Mouse (Mus musculus): ENCODE data around the gene Tjp3. TPM values are rescaled to one million over a fixed set of nuclear protein-coding genes. Genes with fewer than 3 reads are reported as not detected.

Tjp3 gene
- polyA plus RNA-seq, 1 experiment from 2014 or later: 9.7 TPM

DNA sequence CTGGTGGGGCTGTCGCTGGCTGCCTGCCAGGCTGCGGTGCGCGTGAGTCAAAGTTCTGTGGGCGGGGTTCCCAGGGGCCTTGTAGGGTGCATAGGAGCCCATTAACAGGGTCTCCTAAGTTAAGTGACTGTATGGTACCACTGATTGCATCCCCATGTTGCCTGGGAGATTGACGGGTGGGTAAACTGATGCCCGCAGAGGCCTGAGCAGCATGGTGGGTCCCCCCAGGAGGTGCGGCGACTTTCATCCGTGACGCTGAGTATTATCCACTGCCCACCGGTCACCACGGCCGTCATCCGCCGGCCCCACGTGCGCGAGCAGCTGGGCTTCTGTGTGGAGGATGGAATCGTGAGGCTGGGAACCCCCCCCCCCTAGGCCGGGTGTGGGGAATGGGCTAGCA lies 19.0 kb downstream of the Tjp3 start:
- Histone ChIP-seq H3K9ac (no peak overlapping the region), H3K27me3 (no peaks in the 10 kb centered on the region), H3K4me2 (no peak overlapping the region), H3K4me3 (replicated peaks) (no peak overlapping the region), H3K4me1 (peaks cover 10% of the 10 kb centered on the region), H3K36me3 (replicated peaks) (peaks cover 40% of the 10 kb centered on the region), H3K9me3 (0 out of 2 replicates have a peak, but pooled peaks cover 3% of the 10 kb centered on the region), H3K27ac (no peak overlapping the region)
- WGBS: 96% methylated on average over 21 of the region's 21 CpGs
- ATAC-seq (ENCODE audit: low FRiP score): no peak

DNA sequence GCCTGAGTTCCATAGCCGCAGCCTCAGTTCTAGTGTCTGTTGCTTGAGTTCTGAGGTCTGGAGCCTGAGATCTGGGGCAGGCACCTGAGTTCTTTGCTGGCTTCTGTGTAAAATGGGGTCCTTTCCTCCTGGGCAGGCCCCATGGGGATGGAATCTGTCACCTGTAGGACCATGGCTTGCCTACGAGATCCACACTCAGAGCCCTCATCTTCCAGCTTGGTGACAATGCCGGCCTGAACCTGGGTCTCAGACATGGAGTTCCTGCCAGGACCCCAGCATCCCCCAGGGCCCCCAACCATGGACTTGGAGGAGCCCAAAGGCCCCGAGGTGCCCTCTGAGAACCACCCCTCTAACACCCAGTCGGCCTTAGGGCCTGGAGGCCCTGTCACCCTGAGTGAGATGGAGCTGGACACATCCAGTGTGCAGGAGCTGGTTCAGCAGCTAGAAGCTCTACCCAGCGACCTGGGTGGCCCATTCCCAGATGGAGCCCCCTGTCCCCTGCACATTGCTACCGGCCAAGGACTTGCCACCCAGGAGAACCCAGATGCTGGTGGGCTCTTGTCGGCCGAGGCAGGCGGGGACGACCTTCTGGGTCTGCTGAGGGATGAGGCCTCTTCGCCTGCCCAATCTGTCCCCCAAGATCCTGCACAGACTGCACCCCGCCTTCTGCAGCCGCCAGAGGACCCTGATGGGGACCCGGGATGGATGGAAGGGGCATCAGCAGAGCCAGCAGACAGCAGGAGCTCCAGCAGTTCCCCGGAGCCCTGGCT lies 22.6 kb downstream of the Tjp3 start:
- Histone ChIP-seq H3K9ac (peak overlapping the region; percentile 69), H3K27ac (no peak overlapping the region), H3K36me3 (replicated peaks) (peaks cover 51% of the 10 kb centered on the region), H3K4me1 (peaks cover 19% of the 10 kb centered on the region), H3K4me3 (replicated peaks) (peak overlapping the region; percentile 51), H3K27me3 (no peaks in the 10 kb centered on the region), H3K9me3 (no peaks in the 10 kb centered on the region), H3K4me2 (peak overlapping the region; percentile 53)
- ATAC-seq (ENCODE audit: low FRiP score): no peak
- WGBS: 85% methylated on average over 16 of the region's 16 CpGs

DNA sequence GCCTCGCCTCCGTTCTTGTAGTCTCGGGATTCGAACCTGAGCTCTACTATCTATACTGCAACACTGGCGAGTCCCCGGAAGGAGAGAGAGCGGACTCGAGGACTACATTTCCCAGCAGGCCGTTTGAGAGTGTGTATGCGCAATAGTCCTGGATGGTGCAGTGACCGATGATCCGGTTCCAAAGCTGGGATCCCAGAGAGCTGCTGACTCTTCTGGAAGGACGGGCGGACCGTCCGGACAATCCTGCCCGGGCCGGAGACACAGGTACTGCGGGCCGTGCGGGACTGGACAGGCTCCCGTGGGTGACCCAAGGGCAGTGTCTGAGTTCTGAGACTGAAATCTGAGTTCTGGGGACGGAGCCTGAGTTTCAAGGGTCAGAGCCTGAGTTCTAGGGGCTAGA lies 23.3 kb downstream of the Tjp3 start:
- H3K36me3 ChIP-seq (replicated peaks): peaks cover 51% of the 10 kb centered on the region
- peak; percentile 53 for ATAC-seq (ENCODE audit: low FRiP score)
- WGBS: 7% methylated on average over 23 of the region's 23 CpGs

DNA sequence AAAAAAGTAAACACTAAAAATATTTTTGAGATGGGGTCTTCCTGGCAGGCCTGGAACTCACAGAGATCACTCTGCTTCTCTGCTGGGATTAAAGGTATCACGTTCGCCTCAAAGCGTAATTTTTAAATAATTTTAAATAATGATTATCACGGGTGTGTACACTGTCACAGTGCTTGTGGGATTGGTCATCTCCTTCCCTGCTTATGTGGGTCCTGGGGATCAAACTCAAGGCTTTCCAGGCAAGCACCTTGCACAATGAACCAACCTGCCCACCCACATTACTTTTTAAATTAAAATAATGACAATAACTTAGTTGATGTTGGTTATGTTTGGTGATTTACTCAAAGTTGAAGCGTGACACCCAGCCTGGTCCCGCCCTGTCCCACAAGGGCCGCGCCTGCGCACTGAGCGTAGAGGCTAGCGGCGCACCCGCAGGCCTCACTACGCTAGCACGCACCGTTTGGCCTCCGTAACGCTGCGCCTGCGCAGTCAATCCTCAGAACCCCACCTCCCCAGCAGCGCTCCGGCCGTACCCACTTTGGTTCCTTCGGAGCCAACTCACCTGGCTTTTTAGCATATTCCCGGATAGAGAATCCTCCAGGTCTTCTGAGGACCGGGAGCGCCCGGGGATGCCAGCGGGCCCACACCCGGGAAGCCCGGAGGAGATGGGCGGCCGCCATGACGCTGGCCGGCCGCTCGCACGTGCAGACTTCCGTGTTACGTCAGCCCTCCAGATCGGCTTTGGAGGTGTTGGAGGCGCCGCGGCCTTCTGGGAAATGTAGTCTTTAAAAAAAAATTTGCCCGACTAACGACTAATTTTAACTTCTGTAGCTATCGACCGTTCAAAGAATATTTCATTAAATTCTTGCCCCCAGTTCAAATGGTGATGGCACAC lies 24.9 kb downstream of the Tjp3 start, which contains the start of the genes Mrpl54 and Apba3:
Gene Mrpl54 (minus strand): TSS at position 724 of the 895 bp plus-strand sequence.
Gene Apba3 (plus strand): TSS at position 750 of the 895 bp plus-strand sequence.
- H3K9me3 ChIP-seq: no peaks in the 10 kb centered on the region
- peaks cover 46% of the 10 kb centered on the region for H3K36me3 ChIP-seq (replicated peaks)
- H3K27ac ChIP-seq: peak within 1 kb of the TSS; percentile 78
- H3K4me1 ChIP-seq: peaks cover 19% of the 10 kb centered on the region
- WGBS: under 1% methylated on average over 48 of the region's 48 CpGs
- ATAC-seq (ENCODE audit: low FRiP score): peak; percentile 94
- no peaks in the 10 kb centered on the region for H3K27me3 ChIP-seq
- peak within 1 kb of the TSS; percentile 68 for H3K9ac ChIP-seq
- H3K4me3 ChIP-seq (replicated peaks): peak within 1 kb of the TSS; percentile 67
- H3K4me2 ChIP-seq: peak within 1 kb of the TSS; percentile 69

More for the DNA sequence above, 23.3 kb downstream of the Tjp3 start:
- Histone ChIP-seq H3K4me3 (replicated peaks) (peak overlapping the region; percentile 51), H3K27ac (no peak overlapping the region), H3K27me3 (no peaks in the 10 kb centered on the region), H3K4me2 (peak overlapping the region; percentile 53), H3K4me1 (peaks cover 19% of the 10 kb centered on the region), H3K9ac (peak overlapping the region; percentile 69), H3K9me3 (no peaks in the 10 kb centered on the region)

DNA sequence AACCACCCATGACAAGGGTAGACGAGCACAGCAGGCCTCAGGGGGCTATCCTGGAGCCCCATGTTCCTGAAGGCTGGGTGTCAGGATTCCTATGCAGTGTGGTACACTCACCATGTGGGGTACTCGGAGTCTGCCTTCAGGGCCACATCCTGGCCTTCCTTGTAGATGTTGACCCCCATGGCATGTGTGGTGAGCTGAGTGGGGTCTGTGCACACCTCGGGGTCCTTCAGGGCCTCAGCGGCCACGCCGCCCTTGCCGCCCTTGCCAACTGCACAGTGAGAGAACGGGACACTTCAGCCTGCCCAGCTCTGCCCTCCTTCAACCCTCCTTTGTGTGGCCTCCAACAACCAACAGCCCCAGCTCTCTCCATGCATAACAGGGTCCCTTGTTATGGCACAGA lies 25.8 kb downstream of the Tjp3 start:
- Histone ChIP-seq H3K9ac (no peak overlapping the region), H3K27me3 (no peaks in the 10 kb centered on the region; the same call in 1 of the 2 replicates), H3K4me3 (replicated peaks) (peak overlapping the region; percentile 67), H3K27ac (no peak overlapping the region), H3K36me3 (replicated peaks) (peaks cover 46% of the 10 kb centered on the region), H3K9me3 (no peaks in the 10 kb centered on the region; the same call in 1 of the 2 replicates), H3K4me1 (peaks cover 19% of the 10 kb centered on the region), H3K4me2 (peak overlapping the region; percentile 69)
- ATAC-seq (ENCODE audit: low FRiP score): peak; percentile 6; the same call in 1 of the 2 replicates
- 94% methylated on average over 8 of the region's 8 CpGs for WGBS

DNA sequence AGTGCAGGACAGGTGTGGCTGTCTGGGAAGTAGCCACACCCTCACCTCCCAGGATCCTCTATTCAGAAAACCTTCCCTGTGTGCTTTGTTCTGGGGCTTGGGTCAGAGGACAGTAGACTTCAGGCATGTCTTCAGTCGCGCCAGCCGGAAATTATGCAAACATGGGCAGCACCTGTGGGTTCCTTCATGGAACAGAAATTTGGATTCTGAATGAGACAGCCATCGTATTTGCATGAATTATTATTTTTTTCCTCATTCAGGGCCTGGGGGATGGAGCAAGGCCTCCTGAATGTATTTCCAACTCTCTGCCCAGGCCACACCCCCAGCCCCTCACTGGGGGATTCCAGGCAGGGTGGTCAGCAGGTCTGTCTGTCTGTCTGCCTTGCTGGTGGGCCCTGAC lies 30.4 kb downstream of the Tjp3 start:
- no peak overlapping the region for H3K9ac ChIP-seq
- H3K9me3 ChIP-seq: no peaks in the 10 kb centered on the region; the same call in 1 of the 2 replicates
- no peak for ATAC-seq (ENCODE audit: low FRiP score)
- peaks cover 45% of the 10 kb centered on the region for H3K36me3 ChIP-seq (replicated peaks)
- no peak overlapping the region for H3K4me3 ChIP-seq (replicated peaks)
- peaks cover 43% of the 10 kb centered on the region for H3K27me3 ChIP-seq
- H3K4me1 ChIP-seq: peaks cover 33% of the 10 kb centered on the region
- WGBS: 94% methylated on average over 4 of the region's 4 CpGs
- H3K27ac ChIP-seq: no peak overlapping the region
- no peak overlapping the region for H3K4me2 ChIP-seq

DNA sequence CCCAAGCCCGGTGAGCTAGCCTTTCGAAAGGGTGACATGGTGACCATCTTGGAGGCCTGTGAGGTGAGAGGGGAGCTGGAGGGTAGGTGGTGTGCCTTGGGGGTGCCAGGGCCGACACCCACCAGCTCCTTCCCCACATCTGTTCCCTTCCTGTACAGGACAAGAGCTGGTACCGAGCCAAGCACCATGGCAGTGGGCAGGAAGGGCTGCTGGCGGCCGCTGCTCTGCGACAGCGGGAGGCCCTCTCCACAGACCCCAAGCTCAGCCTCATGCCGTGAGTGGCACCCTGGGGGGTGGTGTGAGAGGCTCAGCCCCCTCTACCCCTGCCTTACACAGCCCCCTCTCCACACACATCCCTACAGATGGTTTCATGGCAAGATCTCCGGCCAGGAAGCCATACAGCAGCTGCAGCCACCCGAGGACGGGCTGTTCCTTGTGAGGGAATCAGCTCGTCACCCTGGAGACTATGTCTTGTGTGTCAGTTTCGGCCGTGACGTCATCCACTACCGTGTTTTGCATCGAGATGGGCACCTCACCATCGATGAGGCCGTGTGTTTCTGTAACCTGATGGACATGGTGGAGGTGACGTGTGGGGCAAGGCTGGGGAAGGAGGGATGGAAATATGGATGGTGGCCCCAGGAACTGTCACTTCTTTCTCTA lies 32.0 kb downstream of the Tjp3 start:
- peak overlapping the region; percentile 29; the same call in 1 of the 2 replicates for H3K9ac ChIP-seq
- H3K9me3 ChIP-seq: no peaks in the 10 kb centered on the region; the same call in 1 of the 2 replicates
- H3K4me3 ChIP-seq (replicated peaks): no peak overlapping the region
- no peak for ATAC-seq (ENCODE audit: low FRiP score)
- peaks cover 33% of the 10 kb centered on the region for H3K36me3 ChIP-seq (replicated peaks)
- peaks cover 57% of the 10 kb centered on the region for H3K27me3 ChIP-seq
- WGBS: 56% methylated on average over 21 of the region's 21 CpGs
- H3K4me1 ChIP-seq: peaks cover 24% of the 10 kb centered on the region
- no peak overlapping the region for H3K27ac ChIP-seq
- no peak overlapping the region for H3K4me2 ChIP-seq

DNA sequence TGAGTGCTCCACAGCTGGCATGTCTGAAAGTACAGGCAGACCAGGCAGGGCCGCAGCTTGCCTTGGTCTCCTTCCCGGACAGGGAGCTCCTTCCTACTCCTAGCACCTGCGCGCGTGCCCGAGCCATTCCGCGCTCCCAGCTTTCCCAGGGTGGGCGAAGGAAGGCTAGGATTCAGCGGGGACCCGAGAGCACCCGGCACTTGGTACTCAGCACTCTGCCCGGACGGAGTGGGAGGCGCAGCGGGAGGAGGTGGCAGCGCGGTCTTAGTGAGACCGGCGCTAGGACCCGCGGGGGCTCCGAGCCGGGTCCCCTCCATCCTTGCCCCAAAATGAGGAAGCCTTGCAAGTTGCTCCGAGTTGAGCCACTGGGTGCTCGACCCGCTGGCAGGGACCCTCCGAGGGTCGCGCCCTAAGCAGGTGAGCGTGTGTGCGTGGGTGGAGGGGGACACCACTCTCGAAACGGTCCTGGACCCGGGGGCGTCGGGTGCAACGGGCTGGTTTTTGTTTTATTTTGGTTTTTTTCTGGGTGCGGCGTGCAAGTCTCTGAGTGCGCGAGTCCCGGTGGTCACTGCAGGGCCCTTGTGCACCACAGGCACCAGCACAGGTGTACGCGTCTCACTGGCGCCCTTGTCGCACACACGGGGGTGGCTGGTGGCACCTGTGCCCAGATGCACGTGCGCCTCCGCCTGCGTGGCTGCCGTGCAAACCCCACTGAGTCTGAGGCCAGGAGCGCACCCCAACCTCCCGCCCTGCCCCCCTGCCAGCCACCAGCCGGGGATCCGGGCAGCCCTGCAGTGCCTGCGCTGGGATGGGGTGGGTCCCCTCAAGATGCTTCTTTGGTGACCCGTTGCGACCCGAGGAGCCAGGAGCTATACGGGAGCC lies 34.0 kb downstream of the Tjp3 start:
- peaks cover 13% of the 10 kb centered on the region for H3K36me3 ChIP-seq (replicated peaks)
- H3K27me3 ChIP-seq: peaks cover 76% of the 10 kb centered on the region
- H3K4me2 ChIP-seq: peak overlapping the region; percentile 81
- ATAC-seq (ENCODE audit: low FRiP score): no peak; the same call in 1 of the 2 replicates
- H3K9ac ChIP-seq: peak overlapping the region; percentile 61
- peaks cover 30% of the 10 kb centered on the region for H3K4me1 ChIP-seq
- no peaks in the 10 kb centered on the region; the same call in 1 of the 2 replicates for H3K9me3 ChIP-seq
- H3K4me3 ChIP-seq (replicated peaks): peak overlapping the region; percentile 48
- WGBS: 1% methylated on average over 62 of the region's 62 CpGs
- no peak overlapping the region for H3K27ac ChIP-seq

DNA sequence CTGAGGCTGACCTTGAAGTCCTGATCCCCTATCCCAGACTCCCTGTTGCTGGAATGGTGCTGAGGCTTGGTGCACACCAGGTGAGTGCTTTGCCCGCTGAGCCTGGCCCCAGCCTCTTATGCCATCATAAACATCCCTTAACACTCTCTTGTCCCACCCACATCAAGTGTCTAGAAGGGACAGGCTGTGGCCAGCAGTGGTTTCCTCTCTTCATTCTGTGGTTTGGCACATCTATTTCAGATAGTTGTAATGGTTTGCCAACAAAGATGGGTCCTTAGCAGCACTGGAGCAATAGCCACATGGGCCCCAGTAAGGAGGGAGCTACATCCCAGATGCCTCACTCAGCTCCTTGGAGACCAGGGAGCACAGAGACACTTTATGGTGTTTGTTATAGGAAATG lies 36.5 kb downstream of the Tjp3 start:
- 59% methylated on average over 1 of the region's 1 CpGs for WGBS
- H3K4me2 ChIP-seq: no peak overlapping the region
- no peak for ATAC-seq (ENCODE audit: low FRiP score)
- no peak overlapping the region for H3K27ac ChIP-seq
- no peak overlapping the region for H3K4me3 ChIP-seq (replicated peaks)
- H3K9ac ChIP-seq: no peak overlapping the region
- peaks cover 29% of the 10 kb centered on the region for H3K4me1 ChIP-seq
- peaks cover 91% of the 10 kb centered on the region for H3K27me3 ChIP-seq
- no peaks in the 10 kb centered on the region for H3K36me3 ChIP-seq (replicated peaks)
- H3K9me3 ChIP-seq: no peaks in the 10 kb centered on the region

DNA sequence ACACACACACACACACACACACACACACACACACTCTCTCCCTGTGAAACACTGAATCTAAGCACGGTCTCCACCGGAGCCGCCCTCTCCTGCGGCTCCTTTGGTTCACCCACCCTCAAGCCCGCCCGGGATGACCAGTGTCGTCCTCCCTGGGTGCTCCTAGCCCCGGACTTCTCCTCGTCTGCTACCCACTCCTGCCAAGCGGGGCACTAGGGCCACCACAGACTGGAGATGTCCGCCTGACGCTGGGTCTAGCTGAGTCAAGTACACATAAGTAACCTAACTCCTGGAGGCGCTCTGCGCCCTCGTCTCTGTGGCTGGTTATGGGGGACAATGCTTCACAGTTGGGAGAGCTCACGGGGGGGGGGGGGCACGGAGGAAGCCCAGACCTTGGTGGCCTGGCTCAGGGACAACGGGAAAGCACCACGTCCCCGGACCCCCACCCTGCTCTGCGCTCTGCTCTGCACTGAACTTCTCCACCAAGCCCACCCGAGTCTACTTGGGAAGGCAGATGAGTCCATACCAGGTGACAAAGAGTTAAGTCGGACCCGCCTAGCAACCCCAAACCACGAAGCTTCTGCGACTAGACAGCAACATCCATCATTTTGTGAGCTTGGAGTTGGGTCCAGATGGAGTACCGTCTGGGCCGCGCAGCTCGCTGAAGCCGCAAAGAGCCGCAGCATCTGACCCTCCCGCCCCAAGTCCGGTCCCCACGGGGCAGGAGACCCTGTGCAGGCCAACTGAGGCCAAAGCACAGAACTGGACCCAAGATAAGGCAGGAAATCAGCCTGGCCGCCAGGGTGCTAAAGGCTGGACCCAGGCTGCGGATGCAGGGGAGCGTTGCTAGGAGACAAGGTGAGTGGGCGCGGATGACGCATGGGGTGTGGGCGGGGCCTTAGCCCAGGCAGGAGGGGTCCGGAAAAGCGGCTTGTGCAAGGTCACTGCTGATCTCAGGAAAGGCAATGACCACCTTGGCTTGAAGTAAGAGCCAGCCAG lies 38.7 kb downstream of the Tjp3 start, which contains the start of gene Matk:
Gene Matk (plus strand): TSS at position 512 of the 996 bp plus-strand sequence.
- Histone ChIP-seq H3K27ac (no peak within 1 kb of the TSS), H3K4me3 (replicated peaks) (peak within 1 kb of the TSS; percentile 27), H3K4me2 (peak within 1 kb of the TSS; percentile 49), H3K9ac (no peak within 1 kb of the TSS; the same call in 1 of the 2 replicates), H3K27me3 (peaks cover 69% of the 10 kb centered on the region), H3K9me3 (no peaks in the 10 kb centered on the region), H3K4me1 (peaks cover 16% of the 10 kb centered on the region), H3K36me3 (replicated peaks) (no peaks in the 10 kb centered on the region)
- peak; percentile 67 for ATAC-seq (ENCODE audit: low FRiP score)
- WGBS: 7% methylated on average over 44 of the region's 44 CpGs
